Mouse (Mus musculus) left cerebral cortex, postnatal 14 days (tissue): ENCODE measurements around the gene Timm13. TPM values are rescaled to one million over a fixed set of nuclear protein-coding genes. Genes with fewer than 3 reads are reported as not detected.

Experiments used
- DNase-seq, 2 experiments: peaks; one replicate each; pipeline ENCODE4 v3.0.0; 2021 to 2022; ENCODE audit warnings: low spot score in 2 of 2, mixed read lengths in 1 of 2
- intact Hi-C: fragments of 180-260 bp; cut with DNase I; formaldehyde crosslinking; loops from one replicate; pipeline ENCODE4 v1.15.1; 2025
- total RNA-seq, 2 experiments: library from RNA; stranded (reverse); gene quantifications; 2 replicates each; pipeline ENCODE4 v1.2.3; 2021

The Timm13 gene
- total RNA-seq, 2 experiments from 2014 or later: 145 to 157 TPM

- no peak for DNase-seq
Observed at GRCm38 (mm10) chr10:80880901-80881300, 19.9 kb downstream of the Timm13 start.

GRCm38 (mm10) chr10:80880131-80880641 lies 20.6 kb downstream of the Timm13 start:
- peak; percentile 68 to 71 for DNase-seq
- intact Hi-C loops: loop anchor here (5.0 kb wide), 1 partner anchor 117 kb away; no protein-coding TSS in a partner anchor

More at GRCm38 (mm10) chr10:80880901-80881300, 19.9 kb downstream of the Timm13 start:
- intact Hi-C loops: loop anchor here (5.0 kb wide), 1 partner anchor 116 kb away; no protein-coding TSS in a partner anchor

- intact Hi-C loops: loop anchor here (5.0 kb wide), 3 partner anchors 49 to 129 kb away; partner anchors contain the start of genes Amh and Oaz1
- no peak for DNase-seq
Observed at GRCm38 (mm10) chr10:80876594-80876993, 24.2 kb downstream of the Timm13 start.

- intact Hi-C loops: loop anchor here (5.0 kb wide), 3 partner anchors 49 to 129 kb away; partner anchors contain the start of genes Amh and Oaz1
- DNase-seq: peak; percentile 67 to 73
Observed at GRCm38 (mm10) chr10:80876028-80876427, 24.7 kb downstream of the Timm13 start.

GRCm38 (mm10) chr10:80874035-80874434 lies 26.7 kb downstream of the Timm13 start:
- no peak for DNase-seq
- intact Hi-C loops: no loop called here

- intact Hi-C loops: no loop called here
- no peak for DNase-seq
Observed at GRCm38 (mm10) chr10:80871581-80871980, 29.2 kb downstream of the Timm13 start, which contains the start of gene Tmprss9. Gene Tmprss9, plus strand, starts transcription at chr10:80871848.

- no peak for DNase-seq
- intact Hi-C loops: no loop called here
Observed at GRCm38 (mm10) chr10:80870993-80871392, 29.8 kb downstream of the Timm13 start.

- intact Hi-C loops: no loop called here
- no peak for DNase-seq
Observed at GRCm38 (mm10) chr10:80864446-80864845, 36.3 kb downstream of the Timm13 start.

- intact Hi-C loops: no loop called here
- no peak for DNase-seq
Observed at GRCm38 (mm10) chr10:80862305-80862704, 38.5 kb downstream of the Timm13 start.

GRCm38 (mm10) chr10:80858350-80858935 lies 42.3 kb downstream of the Timm13 start:
- intact Hi-C loops: no loop called here
- no peak for DNase-seq

- DNase-seq: no peak
- intact Hi-C loops: no loop called here
Observed at GRCm38 (mm10) chr10:80857848-80858247, 42.9 kb downstream of the Timm13 start.

GRCm38 (mm10) chr10:80857386-80857785 lies 43.4 kb downstream of the Timm13 start:
- intact Hi-C loops: no loop called here
- DNase-seq: no peak

- intact Hi-C loops: no loop called here
- DNase-seq: no peak
Observed at GRCm38 (mm10) chr10:80856908-80857307, 43.9 kb downstream of the Timm13 start.

GRCm38 (mm10) chr10:80856267-80856666 lies 44.5 kb downstream of the Timm13 start:
- peak; percentile 39 to 88 for DNase-seq
- intact Hi-C loops: no loop called here

GRCm38 (mm10) chr10:80855749-80856073 lies 45.1 kb downstream of the Timm13 start:
- DNase-seq: no peak
- intact Hi-C loops: no loop called here

- intact Hi-C loops: no loop called here
- peak; percentile 96 to 98 for DNase-seq
Observed at GRCm38 (mm10) chr10:80854913-80855748, 45.6 kb downstream of the Timm13 start, which contains the start of the genes Lsm7 and Sppl2b. Gene Lsm7, minus strand, starts transcription at chr10:80855209. Gene Sppl2b, plus strand, starts transcription at chr10:80855275.
